Mouse (Mus musculus) liver, embryonic 12.5 days (tissue): ENCODE results near the gene Gabrd. TPM values are rescaled to one million over a fixed set of nuclear protein-coding genes. Genes with fewer than 3 reads are reported as not detected.

Experiments
- ATAC-seq: fragments of 200-750 bp; cut with Nextera tagmentation; 2 replicates; pipeline ENCODE4 v1.8.0; 2017; ENCODE audit warnings: moderate number of reproducible peaks, mild to moderate bottlenecking, moderate library complexity
- H3K27ac ChIP-seq: fragments of 300-500 bp; sonication (generic); 2 replicates; pipeline ENCODE4 v1.5.1; 2016; ENCODE audit warnings: mild to moderate bottlenecking
- H3K27me3 ChIP-seq: fragments of 300-500 bp; sonication (generic); replicated peaks from 2 replicates; pipeline ENCODE4 v1.6.1; 2016; ENCODE audit warnings: mild to moderate bottlenecking, moderate library complexity
- H3K36me3 ChIP-seq: fragments of 300-500 bp; sonication (generic); 2 replicates; pipeline ENCODE4 v1.6.1; 2016; ENCODE audit warnings: mild to moderate bottlenecking, moderate library complexity
- H3K4me1 ChIP-seq: fragments of 300-500 bp; sonication (generic); 2 replicates; pipeline ENCODE4 v1.6.1; 2016
- H3K4me2 ChIP-seq: fragments of 300-500 bp; sonication (generic); 2 replicates; pipeline ENCODE4 v1.6.1; 2016; ENCODE audit warnings: mild to moderate bottlenecking, moderate library complexity
- H3K4me3 ChIP-seq: fragments of 300-500 bp; sonication (generic); 2 replicates; pipeline ENCODE4 v1.5.1; 2016; ENCODE audit warnings: mild to moderate bottlenecking, moderate library complexity
- H3K9ac ChIP-seq: fragments of 300-500 bp; sonication (generic); 2 replicates; pipeline ENCODE4 v1.6.1; 2016; ENCODE audit warnings: mild to moderate bottlenecking, moderate library complexity
- H3K9me3 ChIP-seq: fragments of 300-500 bp; sonication (generic); replicated peaks from 2 replicates; pipeline ENCODE4 v1.6.1; 2016; ENCODE audit warnings: mild to moderate bottlenecking, moderate library complexity
- WGBS: fragments of 180-500 bp; shearing (Covaris S2); methylation state at CpG from one replicate; pipeline ENCODE4 v1.1.7; 2016; ENCODE audit not compliant: insufficient replicate concordance; 5-methylcytosine and 5-hydroxymethylcytosine counted together
- polyA plus RNA-seq: library from polyadenylated mRNA; unstranded; fragments of >200 nt; fragmentation: Nextera tagmentation; extraction: Ambion mirVana; gene quantifications from 2 replicates; pipeline ENCODE4 v1.2.1, GENCODE M21; 2016

Gene Gabrd
- polyA plus RNA-seq, 1 experiment from 2014 or later = not detected

DNA sequence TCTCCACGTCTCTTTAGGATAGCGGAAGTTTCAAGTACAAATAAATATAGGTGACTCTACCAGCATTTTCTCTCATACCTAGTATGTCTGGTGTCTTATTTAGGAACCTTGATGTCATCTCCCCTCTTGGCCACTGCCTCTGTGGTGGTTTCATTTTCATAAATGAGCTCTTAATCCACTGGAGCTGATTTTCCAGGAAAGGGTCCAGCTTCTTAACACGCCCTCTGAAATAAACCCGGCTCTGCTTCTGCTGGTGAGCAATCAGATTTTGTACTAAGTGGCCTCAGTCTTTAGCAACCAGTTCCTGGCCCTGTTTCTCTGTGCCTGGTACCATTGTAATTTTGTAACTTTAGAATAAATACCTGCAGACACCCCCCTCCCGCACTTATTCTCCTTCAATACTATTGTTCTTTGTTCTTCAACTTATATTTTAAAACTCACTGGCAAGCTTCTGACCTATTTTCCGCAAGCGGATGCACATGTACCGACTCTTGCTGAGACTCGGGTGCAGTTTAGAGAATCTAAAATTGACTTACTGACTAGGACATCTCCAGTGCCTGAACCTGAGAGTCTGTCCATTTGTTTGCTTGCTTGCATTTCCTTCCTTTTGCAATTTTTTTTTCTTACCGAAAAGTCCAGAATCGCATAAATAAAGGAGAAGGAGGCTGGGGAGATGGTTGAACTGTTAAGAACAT, 15.9 kb upstream of the Gabrd start:
- ATAC-seq = no peak
- 71% methylated on average over 11 of the region's 11 CpGs for WGBS
- no peak overlapping the region for H3K27ac ChIP-seq

DNA sequence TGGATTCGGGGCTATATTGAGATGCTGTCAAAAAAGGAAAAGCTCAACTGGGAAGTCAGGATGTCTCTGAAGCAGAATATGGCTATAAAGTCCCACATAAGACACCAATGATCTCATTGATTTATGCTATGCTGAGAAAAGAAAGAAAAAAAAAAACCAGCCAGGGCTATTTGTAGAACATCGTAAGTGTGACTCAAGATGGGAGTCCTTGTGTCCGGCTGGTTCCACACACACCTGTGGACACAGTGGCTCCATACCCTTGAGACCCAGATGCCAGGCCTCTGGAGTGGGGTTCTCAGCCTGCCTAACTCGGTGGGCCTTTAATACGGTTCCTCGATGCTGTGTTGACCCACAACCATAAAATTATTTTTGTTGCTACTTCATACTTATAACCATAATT, 14.2 kb upstream of the Gabrd start:
- Histone ChIP-seq H3K27ac (no peak overlapping the region), H3K36me3 (no peaks in the 10 kb centered on the region), H3K27me3 (peaks cover 30% of the 10 kb centered on the region), H3K9me3 (no peaks in the 10 kb centered on the region), H3K4me3 (no peak overlapping the region), H3K4me1 (no peaks in the 10 kb centered on the region), H3K9ac (no peak overlapping the region), H3K4me2 (no peak overlapping the region)
- WGBS = 74% methylated on average over 6 of the region's 6 CpGs
- ATAC-seq = no peak

More for the DNA sequence above, 15.9 kb upstream of the Gabrd start:
- peaks cover 19% of the 10 kb centered on the region for H3K27me3 ChIP-seq
- H3K36me3 ChIP-seq = no peaks in the 10 kb centered on the region
- no peak overlapping the region for H3K4me2 ChIP-seq
- no peaks in the 10 kb centered on the region for H3K4me1 ChIP-seq
- no peak overlapping the region for H3K9ac ChIP-seq
- no peak overlapping the region for H3K4me3 ChIP-seq
- H3K9me3 ChIP-seq = no peaks in the 10 kb centered on the region

DNA sequence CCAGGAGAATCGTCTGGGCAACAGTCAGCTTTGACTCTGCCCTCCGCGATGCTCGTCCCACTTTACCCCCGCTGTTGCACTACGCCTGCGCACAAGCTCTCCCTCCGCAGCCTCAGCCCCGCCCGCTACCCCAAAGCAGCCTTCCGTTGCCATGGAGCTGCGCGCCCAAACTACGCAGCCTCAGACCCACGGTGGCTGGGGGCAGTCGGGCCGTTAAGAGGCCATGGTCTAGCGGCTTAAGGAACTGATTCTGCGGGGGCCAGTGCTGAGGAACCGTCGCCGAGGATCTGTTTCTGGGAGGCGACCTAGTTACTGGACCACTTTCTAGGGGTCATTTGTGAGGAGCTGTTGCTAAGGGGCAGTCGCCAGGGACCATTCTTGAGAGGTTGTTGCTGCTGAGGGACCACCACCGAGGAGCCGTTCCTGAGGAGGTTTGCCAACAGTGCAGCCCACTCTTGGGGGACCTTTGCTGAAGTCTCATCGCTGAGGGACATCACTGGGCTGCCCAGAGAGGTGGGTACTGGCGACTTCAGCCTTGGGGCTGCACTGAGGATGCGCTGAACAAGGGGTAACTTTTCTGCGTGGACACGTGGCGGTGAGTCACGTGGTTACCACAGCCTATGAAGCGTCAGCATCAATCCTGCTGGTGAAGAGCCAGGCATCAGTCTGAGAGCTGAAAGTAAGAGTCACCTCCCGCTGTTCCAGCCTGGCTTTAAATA, 11.3 kb upstream of the Gabrd start, which contains the start of gene Cfap74:
Cfap74 (plus strand) TSS at position 133 of the 719 bp plus-strand sequence.
- H3K4me3 ChIP-seq = peak within 1 kb of the TSS; percentile 42
- H3K4me1 ChIP-seq = no peaks in the 10 kb centered on the region
- ATAC-seq = peak; percentile 54; the same call in 1 of the 2 replicates
- WGBS = 1% methylated on average over 35 of the region's 35 CpGs
- no peak within 1 kb of the TSS for H3K9ac ChIP-seq
- H3K36me3 ChIP-seq = no peaks in the 10 kb centered on the region
- peaks cover 30% of the 10 kb centered on the region for H3K27me3 ChIP-seq
- H3K27ac ChIP-seq = no peak within 1 kb of the TSS
- H3K4me2 ChIP-seq = peak within 1 kb of the TSS; percentile 61
- no peaks in the 10 kb centered on the region for H3K9me3 ChIP-seq

DNA sequence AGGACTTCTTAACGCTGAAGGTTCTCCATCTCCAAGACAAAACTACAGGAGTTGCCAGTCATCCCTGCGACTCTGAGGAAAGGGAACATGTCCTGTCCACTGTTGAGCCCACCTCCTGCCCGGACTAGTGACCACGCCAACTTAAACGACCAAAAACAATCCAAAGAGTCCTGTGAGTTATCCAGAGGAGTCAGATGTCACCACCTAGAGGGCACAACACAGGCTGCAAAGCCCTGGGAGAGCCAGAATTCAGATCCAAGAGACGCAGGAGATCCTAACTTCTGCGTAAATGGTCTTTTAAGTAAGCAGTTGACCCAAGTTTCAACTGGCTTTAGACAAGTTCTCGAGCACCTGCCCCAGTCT, 10.8 kb upstream of the Gabrd start:
- no peak for ATAC-seq

DNA sequence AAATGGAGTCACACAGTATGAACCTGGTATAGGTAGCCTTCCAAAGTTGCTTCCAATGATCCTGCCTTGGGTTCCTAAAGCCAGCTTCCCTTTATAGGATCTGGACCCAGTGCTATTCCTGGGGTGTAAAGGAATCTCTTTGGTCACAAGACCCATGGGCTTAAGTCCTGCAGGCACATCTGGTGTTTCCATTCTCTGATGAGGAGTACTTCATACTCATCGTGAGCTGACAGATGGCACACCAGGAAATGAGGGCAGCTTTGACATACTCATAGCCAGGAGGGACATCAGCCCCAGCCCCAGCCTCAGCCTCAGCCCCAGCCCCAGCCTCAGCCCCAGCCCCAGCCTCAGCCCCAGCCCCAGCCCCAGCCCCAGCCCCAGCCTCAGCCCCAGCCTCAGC, 4.6 kb upstream of the Gabrd start:
- no peak overlapping the region for H3K27ac ChIP-seq
- no peaks in the 10 kb centered on the region for H3K36me3 ChIP-seq
- 76% methylated on average over 1 of the region's 1 CpGs for WGBS
- H3K4me2 ChIP-seq = no peak overlapping the region
- no peak overlapping the region for H3K9ac ChIP-seq
- peaks cover 33% of the 10 kb centered on the region for H3K27me3 ChIP-seq
- peaks cover 7% of the 10 kb centered on the region for H3K4me1 ChIP-seq
- no peak overlapping the region for H3K4me3 ChIP-seq
- no peaks in the 10 kb centered on the region for H3K9me3 ChIP-seq
- no peak for ATAC-seq

More for the DNA sequence above, 10.8 kb upstream of the Gabrd start:
- H3K9ac ChIP-seq = no peak overlapping the region
- peak overlapping the region; percentile 42; the same call in 1 of the 2 replicates for H3K4me3 ChIP-seq
- H3K27ac ChIP-seq = no peak overlapping the region
- H3K4me2 ChIP-seq = peak overlapping the region; percentile 61
- no peaks in the 10 kb centered on the region for H3K36me3 ChIP-seq
- H3K9me3 ChIP-seq = no peaks in the 10 kb centered on the region
- WGBS = 6% methylated on average over 8 of the region's 8 CpGs
- H3K27me3 ChIP-seq = peaks cover 30% of the 10 kb centered on the region
- H3K4me1 ChIP-seq = no peaks in the 10 kb centered on the region

DNA sequence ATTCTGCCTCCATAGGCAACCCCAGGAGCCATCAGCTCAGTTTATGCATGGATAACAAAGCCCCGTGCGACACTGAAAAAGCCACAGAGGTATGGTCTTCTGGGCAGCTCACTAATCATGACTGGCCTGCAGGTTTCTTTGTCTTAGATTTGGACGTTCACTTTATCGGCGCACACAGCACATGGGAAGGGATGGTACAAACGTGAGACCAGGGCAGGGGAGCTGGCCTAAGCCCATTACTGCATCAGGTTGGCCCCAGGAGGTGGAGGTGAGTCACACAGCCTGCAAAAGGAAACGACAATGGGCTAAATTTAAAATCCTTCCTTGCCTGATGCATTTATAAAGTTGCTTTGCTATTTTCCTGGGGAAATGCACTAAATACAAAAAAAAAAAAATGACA, 3.2 kb upstream of the Gabrd start:
- no peak for ATAC-seq
- Histone ChIP-seq H3K4me1 (peaks cover 7% of the 10 kb centered on the region), H3K27me3 (peaks cover 44% of the 10 kb centered on the region), H3K36me3 (no peaks in the 10 kb centered on the region), H3K9me3 (no peaks in the 10 kb centered on the region), H3K27ac (no peak overlapping the region), H3K4me3 (no peak overlapping the region), H3K9ac (no peak overlapping the region), H3K4me2 (no peak overlapping the region)
- WGBS = 49% methylated on average over 7 of the region's 7 CpGs

DNA sequence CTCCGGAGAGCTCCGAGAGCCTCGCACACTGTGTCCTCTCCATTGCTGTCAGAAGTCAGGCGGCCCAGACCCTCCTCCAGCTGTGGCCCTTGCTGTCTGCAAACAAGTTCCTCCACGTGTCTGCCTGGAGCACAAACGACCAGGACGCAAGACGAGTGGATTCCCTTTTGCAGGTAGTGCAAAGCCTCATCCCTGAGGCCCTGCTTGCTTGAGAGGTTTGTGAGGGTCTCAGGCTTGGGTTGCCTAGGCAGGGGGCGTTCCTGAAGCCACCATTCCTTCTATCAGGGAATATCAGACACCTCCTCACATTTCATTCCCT, 269 bp upstream of the Gabrd start:
- H3K36me3 ChIP-seq = no peaks in the 10 kb centered on the region
- peak overlapping the region; percentile 63 for H3K4me2 ChIP-seq
- H3K4me1 ChIP-seq = peaks cover 7% of the 10 kb centered on the region
- no peaks in the 10 kb centered on the region for H3K9me3 ChIP-seq
- no peak overlapping the region for H3K27ac ChIP-seq
- H3K9ac ChIP-seq = no peak overlapping the region
- no peak; the same call in 1 of the 2 replicates for ATAC-seq
- H3K27me3 ChIP-seq = peaks cover 62% of the 10 kb centered on the region
- peak overlapping the region; percentile 33 for H3K4me3 ChIP-seq
- WGBS = 3% methylated on average over 9 of the region's 9 CpGs

DNA sequence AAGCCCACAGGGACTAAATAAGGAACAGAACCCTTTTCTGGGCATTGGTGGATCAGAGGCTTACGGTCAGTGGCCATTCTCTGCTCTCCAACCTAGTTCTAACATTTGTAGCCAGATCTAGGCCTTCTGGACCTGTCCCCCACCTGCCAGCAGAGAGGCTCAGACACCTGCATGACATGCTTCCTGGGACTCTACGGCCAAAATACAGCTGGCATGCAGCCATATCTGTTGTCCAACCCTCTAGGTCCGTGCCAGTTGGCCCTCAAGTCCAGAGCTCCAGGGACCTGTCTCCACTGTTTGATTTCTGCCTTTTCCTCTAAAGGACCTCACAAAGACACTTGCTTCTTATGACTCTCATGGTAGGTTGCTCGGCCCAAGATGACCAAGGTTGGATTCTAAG, 1.2 kb downstream of the Gabrd start:
- Histone ChIP-seq H3K27me3 (peaks cover 68% of the 10 kb centered on the region), H3K9ac (no peak overlapping the region), H3K27ac (no peak overlapping the region), H3K4me1 (peaks cover 7% of the 10 kb centered on the region), H3K4me3 (no peak overlapping the region), H3K4me2 (no peak overlapping the region), H3K9me3 (no peaks in the 10 kb centered on the region), H3K36me3 (no peaks in the 10 kb centered on the region)
- ATAC-seq = no peak
- 65% methylated on average over 4 of the region's 4 CpGs for WGBS

DNA sequence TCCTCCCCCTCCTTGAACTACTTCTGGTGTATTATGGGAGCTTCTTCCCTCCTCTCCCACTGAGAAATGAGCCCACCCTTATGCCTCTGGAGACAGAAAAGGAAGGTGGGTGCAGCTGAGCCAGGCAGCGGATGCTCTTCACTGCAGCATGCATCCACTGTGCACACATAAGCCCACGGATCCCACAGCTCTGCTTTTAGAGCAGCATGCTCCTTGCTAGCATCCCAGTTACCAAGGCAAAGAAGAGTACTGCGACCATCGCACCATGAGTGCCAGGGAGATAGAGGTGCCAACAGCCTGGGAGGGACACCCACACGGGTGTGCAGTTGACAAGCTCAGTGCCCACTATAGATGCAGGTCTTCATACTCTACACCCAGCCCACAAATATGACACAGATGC, 2.4 kb downstream of the Gabrd start:
- no peak for ATAC-seq
- H3K36me3 ChIP-seq = no peaks in the 10 kb centered on the region
- H3K27me3 ChIP-seq = peaks cover 61% of the 10 kb centered on the region
- H3K4me1 ChIP-seq = peaks cover 7% of the 10 kb centered on the region
- WGBS = 65% methylated on average over 5 of the region's 5 CpGs
- H3K4me3 ChIP-seq = no peak overlapping the region
- H3K27ac ChIP-seq = no peak overlapping the region
- no peaks in the 10 kb centered on the region for H3K9me3 ChIP-seq
- no peak overlapping the region for H3K9ac ChIP-seq
- H3K4me2 ChIP-seq = no peak overlapping the region

DNA sequence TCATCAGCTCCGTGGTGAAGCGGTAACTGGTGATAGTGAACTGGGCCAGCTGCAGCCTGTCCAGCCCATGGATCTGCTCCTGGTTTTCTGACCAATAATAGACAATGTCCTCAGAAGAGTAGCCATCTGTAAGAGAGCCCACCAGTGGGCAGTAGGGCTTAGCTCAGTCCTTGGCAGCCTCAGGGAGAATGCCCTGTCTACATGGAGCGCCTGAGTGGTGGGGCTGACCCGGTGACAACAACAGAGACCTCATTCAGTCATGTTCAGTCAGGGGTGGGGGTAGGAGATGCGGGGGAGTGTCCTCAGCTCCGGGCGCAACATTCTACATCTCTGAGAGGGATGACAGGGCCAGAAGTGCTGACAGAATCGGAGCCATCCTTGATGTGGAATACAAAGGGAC, 10.7 kb downstream of the Gabrd start:
- Histone ChIP-seq H3K4me1 (no peaks in the 10 kb centered on the region), H3K9me3 (no peaks in the 10 kb centered on the region), H3K27me3 (peaks cover 17% of the 10 kb centered on the region; the same call in 1 of the 2 replicates), H3K4me2 (no peak overlapping the region), H3K4me3 (no peak overlapping the region), H3K27ac (no peak overlapping the region), H3K36me3 (no peaks in the 10 kb centered on the region), H3K9ac (no peak overlapping the region)
- ATAC-seq = no peak
- WGBS = 64% methylated on average over 8 of the region's 8 CpGs

DNA sequence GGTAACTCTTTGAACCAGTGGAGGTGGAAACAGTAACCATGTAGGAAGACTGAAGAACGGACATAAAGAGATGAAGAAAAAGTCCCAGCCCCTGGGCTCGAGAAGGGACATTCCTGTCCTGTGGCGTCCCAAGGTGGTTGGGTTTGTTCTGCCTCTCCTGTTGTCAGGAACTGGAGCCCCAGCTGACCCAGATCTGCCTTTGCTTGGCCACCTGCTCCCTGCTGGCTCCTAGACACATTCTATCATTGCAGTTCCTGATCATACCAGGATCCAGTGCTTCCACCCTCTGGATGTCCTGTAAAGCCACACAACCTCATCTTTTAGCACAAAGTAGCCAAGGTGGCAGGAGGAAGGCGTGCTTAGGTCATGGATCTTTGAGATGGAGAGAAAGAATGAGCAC, 14.6 kb downstream of the Gabrd start:
- H3K9me3 ChIP-seq = no peaks in the 10 kb centered on the region
- H3K4me1 ChIP-seq = no peaks in the 10 kb centered on the region
- ATAC-seq = no peak
- H3K9ac ChIP-seq = no peak overlapping the region
- 62% methylated on average over 4 of the region's 4 CpGs for WGBS
- no peak overlapping the region for H3K27ac ChIP-seq
- H3K4me2 ChIP-seq = no peak overlapping the region
- H3K4me3 ChIP-seq = no peak overlapping the region
- no peaks in the 10 kb centered on the region for H3K36me3 ChIP-seq
- peaks cover 21% of the 10 kb centered on the region; the same call in 1 of the 2 replicates for H3K27me3 ChIP-seq

DNA sequence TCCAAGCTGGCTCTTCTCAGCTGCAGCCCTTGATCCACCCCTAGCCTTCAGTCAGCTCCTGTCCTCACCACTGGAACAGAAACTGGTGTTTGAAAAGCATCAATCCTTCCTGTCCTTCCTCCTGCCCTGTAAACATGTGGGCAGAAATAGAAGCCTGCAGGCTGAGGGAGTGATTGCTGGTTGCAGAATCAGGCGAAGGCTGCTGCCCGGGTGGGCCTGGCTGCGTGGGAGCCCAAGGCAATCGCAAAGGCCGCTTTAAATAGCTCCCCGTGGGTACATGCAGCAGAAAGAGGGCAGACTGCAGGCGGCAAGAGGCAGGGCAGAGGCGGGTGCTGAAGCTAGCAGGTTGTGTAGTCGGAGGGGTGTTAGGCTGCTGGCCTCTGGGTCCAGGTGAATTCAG, 15.2 kb downstream of the Gabrd start:
- no peaks in the 10 kb centered on the region for H3K4me1 ChIP-seq
- no peak overlapping the region for H3K9ac ChIP-seq
- H3K4me3 ChIP-seq = no peak overlapping the region
- 39% methylated on average over 9 of the region's 9 CpGs for WGBS
- peaks cover 27% of the 10 kb centered on the region; the same call in 1 of the 2 replicates for H3K27me3 ChIP-seq
- H3K9me3 ChIP-seq = no peaks in the 10 kb centered on the region
- no peaks in the 10 kb centered on the region for H3K36me3 ChIP-seq
- H3K27ac ChIP-seq = no peak overlapping the region
- ATAC-seq = no peak
- H3K4me2 ChIP-seq = no peak overlapping the region
